ENCODE assay signal across 10 mouse cellular contexts in the genomic region with DNA sequence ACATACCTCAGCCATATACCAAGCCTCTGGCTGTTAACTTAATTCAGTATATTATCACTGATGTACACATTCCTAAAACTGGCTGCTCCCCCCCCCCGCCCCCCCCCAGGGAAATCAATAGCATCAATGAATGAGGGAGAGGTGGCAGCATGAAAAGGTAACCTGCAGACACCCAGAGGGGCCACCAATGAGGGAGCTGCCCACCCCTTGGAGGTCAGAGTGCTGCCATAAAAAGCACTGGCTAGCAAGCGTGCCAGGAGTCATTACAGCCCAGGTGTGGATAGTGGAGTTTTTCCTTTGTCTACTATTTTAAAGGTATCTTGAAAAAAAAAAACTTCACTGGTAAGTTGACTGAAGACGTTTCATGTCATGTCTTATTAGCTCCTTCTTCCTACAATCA. TPM values are rescaled to one million over a fixed set of nuclear protein-coding genes. Genes with fewer than 3 reads are reported as not detected.
DNase-seq lines count a peak whose midpoint lies in the region; ATAC-seq and TF ChIP-seq lines count a peak whose summit lies in the region.
"Had no signal": no experiment of that assay in that cellular context is flagged by ENCODE, and none has a peak within 500 bp of the region (broad histone marks: within the 10 kb centered on the region; RNA-seq: fewer than 3 reads in every experiment).

A gene (plus strand): TSS at position 256 of the 400 bp plus-strand sequence.

- peak within 1 kb of the TSS; percentile 66 for H3K4me2 ChIP-seq in heart, postnatal 0 days (ENCODE audit: low read depth, low read length)
- peak within 1 kb of the TSS; percentile 61 for H3K4me2 ChIP-seq in forebrain, embryonic 13.5 days
- peak within 1 kb of the TSS; percentile 53 for H3K4me2 ChIP-seq in midbrain, embryonic 15.5 days

- 71% methylated on average over 3 of the region's 3 CpGs for WGBS in heart, postnatal 0 days
- WGBS in heart, adult 2 months: 75% methylated on average over 3 of the region's 3 CpGs
- WGBS in forebrain, embryonic 13.5 days: 68% methylated on average over 3 of the region's 3 CpGs
- WGBS in limb, embryonic 10.5 days: 69% methylated on average over 3 of the region's 3 CpGs
- 65% methylated on average over 3 of the region's 3 CpGs for WGBS in midbrain, embryonic 15.5 days

- H3K4me3 ChIP-seq in heart, postnatal 0 days (ENCODE audit: low read depth, low read length): peak within 1 kb of the TSS; percentile 44
- no peak within 1 kb of the TSS for H3K4me3 ChIP-seq in heart, adult 2 months
- no peak within 1 kb of the TSS; the same call in 1 of the 2 replicates for H3K4me3 ChIP-seq in forebrain, embryonic 13.5 days
- H3K4me3 ChIP-seq in limb, embryonic 10.5 days: peak within 1 kb of the TSS; percentile 41
- H3K4me3 ChIP-seq in midbrain, embryonic 15.5 days: peak within 1 kb of the TSS; percentile 39

- no peaks in the 10 kb centered on the region for H3K4me1 ChIP-seq in heart, postnatal 0 days (ENCODE audit: control insufficient read depth, insufficient read depth)
- no peaks in the 10 kb centered on the region; the same call in 1 of the 2 replicates for H3K4me1 ChIP-seq in heart, adult 2 months (ENCODE audit: control insufficient read depth, insufficient read depth, low read length)
- H3K4me1 ChIP-seq in forebrain, embryonic 13.5 days: no peaks in the 10 kb centered on the region
- no peaks in the 10 kb centered on the region for H3K4me1 ChIP-seq in limb, embryonic 10.5 days
- no peaks in the 10 kb centered on the region for H3K4me1 ChIP-seq in midbrain, embryonic 15.5 days

- H3K9ac ChIP-seq in heart, postnatal 0 days (replicated peaks; ENCODE audit: low read depth, low read length): no peak within 1 kb of the TSS
- H3K9ac ChIP-seq in heart, adult 2 months (ENCODE audit: low read depth, low read length): no peak within 1 kb of the TSS
- H3K9ac ChIP-seq in forebrain, embryonic 13.5 days: no peak within 1 kb of the TSS
- H3K9ac ChIP-seq in midbrain, embryonic 15.5 days: no peak within 1 kb of the TSS

- ATAC-seq in heart, postnatal 0 days (ENCODE audit: insufficient read depth, low read depth): no peak
- no peak for ATAC-seq in forebrain, embryonic 13.5 days
- ATAC-seq in midbrain, embryonic 15.5 days (replicated peaks): no peak
- ATAC-seq in megakaryocyte, adult 5-6 weeks (ENCODE audit: poor library complexity, severe bottlenecking): no peak

- TF ChIP-seq POLR2A in heart, adult 2 months (IDR thresholded peaks at IDR 0.05; ENCODE audit: insufficient read depth, low read depth, low read length): no peak

- no peaks in the 10 kb centered on the region for H3K79me2 ChIP-seq in heart, adult 2 months (replicated peaks; ENCODE audit: control insufficient read depth, insufficient read depth, low read length)

- H3K9me3 ChIP-seq in heart, postnatal 0 days (replicated peaks; ENCODE audit: control insufficient read depth, low read length): no peaks in the 10 kb centered on the region
- no peaks in the 10 kb centered on the region for H3K9me3 ChIP-seq in forebrain, embryonic 13.5 days (replicated peaks)
- H3K9me3 ChIP-seq in limb, embryonic 10.5 days (replicated peaks): no peaks in the 10 kb centered on the region
- H3K9me3 ChIP-seq in midbrain, embryonic 15.5 days: no peaks in the 10 kb centered on the region

- H3K36me3 ChIP-seq in heart, postnatal 0 days (replicated peaks; ENCODE audit: control insufficient read depth, insufficient read depth, low read length): no peaks in the 10 kb centered on the region
- H3K36me3 ChIP-seq in heart, adult 2 months (ENCODE audit: control insufficient read depth, insufficient read depth, low read length): no peaks in the 10 kb centered on the region
- no peaks in the 10 kb centered on the region for H3K36me3 ChIP-seq in forebrain, embryonic 13.5 days (ENCODE audit: poor library complexity, severe bottlenecking)
- H3K36me3 ChIP-seq in limb, embryonic 10.5 days: no peaks in the 10 kb centered on the region
- H3K36me3 ChIP-seq in midbrain, embryonic 15.5 days (replicated peaks): no peaks in the 10 kb centered on the region

- TF ChIP-seq EP300 in heart, postnatal 0 days (IDR thresholded peaks at IDR 0.05; ENCODE audit: low read depth): no peak
- no peak for TF ChIP-seq EP300 in heart, adult 2 months (IDR thresholded peaks at IDR 0.05; ENCODE audit: insufficient read depth, low read depth, low read length)

- TF ChIP-seq CTCF in heart, postnatal 0 days (IDR thresholded peaks at IDR 0.05; ENCODE audit: low read depth): no peak
- TF ChIP-seq CTCF in heart, adult 2 months (IDR thresholded peaks at IDR 0.05): no peak

- DNase-seq in heart, postnatal 0 days (ENCODE audit: low spot score): no peak
- no peak for DNase-seq in heart, adult 2 months
- no peak for DNase-seq in limb, embryonic 10.5 days (ENCODE audit: low spot score)
- DNase-seq in left cerebral cortex, postnatal 10 days (ENCODE audit: extremely low spot score in 1 of 2, low spot score in 2 of 2): no peak
- DNase-seq in spleen, postnatal 36 days (ENCODE audit: low spot score in 2 of 2): no peak
- DNase-seq: right cerebral cortex, postnatal 14 days had no signal

- H3K27me3 ChIP-seq in heart, postnatal 0 days (ENCODE audit: control insufficient read depth, insufficient read depth, low read length): no peaks in the 10 kb centered on the region
- no peaks in the 10 kb centered on the region for H3K27me3 ChIP-seq in heart, adult 2 months (ENCODE audit: control insufficient read depth, insufficient read depth, low read length)
- H3K27me3 ChIP-seq in forebrain, embryonic 13.5 days: no peaks in the 10 kb centered on the region
- H3K27me3 ChIP-seq in limb, embryonic 10.5 days (ENCODE audit: low read depth, poor library complexity, severe bottlenecking): no peaks in the 10 kb centered on the region
- H3K27me3 ChIP-seq in midbrain, embryonic 15.5 days (replicated peaks): no peaks in the 10 kb centered on the region

- no peak within 1 kb of the TSS for H3K27ac ChIP-seq in heart, postnatal 0 days (ENCODE audit: low read depth)
- no peak within 1 kb of the TSS for H3K27ac ChIP-seq in heart, adult 2 months
- H3K27ac ChIP-seq in forebrain, embryonic 13.5 days: no peak within 1 kb of the TSS
- no peak within 1 kb of the TSS for H3K27ac ChIP-seq in limb, embryonic 10.5 days
- H3K27ac ChIP-seq in midbrain, embryonic 15.5 days: no peak within 1 kb of the TSS

- intact Hi-C loops in heart, adult 2 months (cut with DNase I): no loop called here
- intact Hi-C loops in left cerebral cortex, postnatal 10 days (cut with DNase I): no loop called here

RNA-seq across cellular contexts. Expression of the gene that starts here (rescaled TPM):
- total RNA-seq in heart, postnatal 0 days (2014; rRNA removed; ENCODE audit: low replicate concordance): not detected in 2 replicates
- polyA plus RNA-seq in heart, postnatal 0 days (2015; fragmentation: Nextera tagmentation; extraction: Ambion mirVana): 2.2 and 2.8 TPM in 2 replicates
- under 1 TPM; 0.27 to 0.60 TPM for total RNA-seq in heart, adult 2 months (2021)
- 0.12 and 0.38 TPM in 2 replicates for polyA plus RNA-seq in heart, adult 2 months (2012; rRNA removed)
- 0.53 and 0.57 TPM in 2 replicates for polyA plus RNA-seq in forebrain, embryonic 13.5 days (2015; fragmentation: Nextera tagmentation; extraction: Ambion mirVana)
- polyA plus RNA-seq in limb, embryonic 10.5 days (2016; fragmentation: Nextera tagmentation; extraction: Ambion mirVana): 0.20 and 0.21 TPM in 2 replicates
- polyA plus RNA-seq in midbrain, embryonic 15.5 days (2015; fragmentation: Nextera tagmentation; extraction: Ambion mirVana): 0.54 and 1.0 TPM in 2 replicates
- under 1 TPM; 0.22 to 0.49 TPM for total RNA-seq in left cerebral cortex, postnatal 10 days (2021)
- not detected in 2 replicates for total RNA-seq in megakaryocyte, adult 5-6 weeks (2015)
- not detected in 2 replicates for total RNA-seq in megakaryocyte, adult 5-6 weeks (2017)
- total RNA-seq: megakaryocyte progenitor cell, adult 5-6 weeks had no signal

Comparison
In these comparisons a context has a peak if more than half of its experiments do, and no peak if none do; other contexts are left out.
1. H3K4me3 ChIP-seq: peak in heart, postnatal 0 days (single experiment), limb, embryonic 10.5 days (single experiment) and midbrain, embryonic 15.5 days (single experiment); none in heart, adult 2 months (single experiment) and forebrain, embryonic 13.5 days (single experiment).
2. Peak in every context shown above with its lines, with median percentiles within 50 percentile points of each other: H3K4me2 ChIP-seq.